Mouse (Mus musculus): ENCODE measurements around the gene Gin1. TPM values are rescaled to one million over a fixed set of nuclear protein-coding genes. Genes with fewer than 3 reads are reported as not detected.

Gin1 gene
- polyA plus RNA-seq, 1 experiment: 1.9 TPM

Other genes with a start within 250 kb of the Gin1 start
- gene D1Ertd622e, start 108.1 kb upstream of the Gin1 start, polyA plus RNA-seq (2012; rRNA removed): 40.4 and 57.4 TPM in 2 replicates
- gene Ppip5k2, start 239 bp downstream of the Gin1 start, polyA plus RNA-seq (2012; rRNA removed): 6.0 and 13.7 TPM in 2 replicates

All from large intestine, adult 2 months (tissue).